Mouse (Mus musculus): ENCODE measurements around the gene Ear2.
"Not testable (repeated sequence)": the region's sequence is repeated elsewhere in the genome, so short reads cannot be mapped to it uniquely, and the experiment has no call there.

Gene Ear2

GRCm38 (mm10) chr14:44102354-44102753 is at the start of gene Ear2:
TSS of gene Ear2 (plus strand) at chr14:44102654.
- ATAC-seq (ENCODE audit: insufficient number of reproducible peaks, low FRiP score, low TSS enrichment): not testable (repeated sequence)

- not testable (repeated sequence) for ATAC-seq (ENCODE audit: insufficient number of reproducible peaks, low FRiP score, low TSS enrichment)
Observed at GRCm38 (mm10) chr14:44067879-44068278, 34.6 kb upstream of the Ear2 start.

GRCm38 (mm10) chr14:44070595-44070994 is 31.9 kb upstream of the Ear2 start:
- ATAC-seq (ENCODE audit: insufficient number of reproducible peaks, low FRiP score, low TSS enrichment): not testable (repeated sequence)

GRCm38 (mm10) chr14:44077785-44078341 is 24.6 kb upstream of the Ear2 start:
- not testable (repeated sequence) for ATAC-seq (ENCODE audit: insufficient number of reproducible peaks, low FRiP score, low TSS enrichment)

- not testable (repeated sequence) for ATAC-seq (ENCODE audit: insufficient number of reproducible peaks, low FRiP score, low TSS enrichment)
Observed at GRCm38 (mm10) chr14:44086588-44086987, 15.9 kb upstream of the Ear2 start.

- not testable (repeated sequence) for ATAC-seq (ENCODE audit: insufficient number of reproducible peaks, low FRiP score, low TSS enrichment)
Observed at GRCm38 (mm10) chr14:44087535-44087934, 14.9 kb upstream of the Ear2 start.

- ATAC-seq (ENCODE audit: insufficient number of reproducible peaks, low FRiP score, low TSS enrichment): not testable (repeated sequence)
Observed at GRCm38 (mm10) chr14:44091524-44091923, 10.9 kb upstream of the Ear2 start.

- not testable (repeated sequence) for ATAC-seq (ENCODE audit: insufficient number of reproducible peaks, low FRiP score, low TSS enrichment)
Observed at GRCm38 (mm10) chr14:44094445-44094844, 8.0 kb upstream of the Ear2 start.

GRCm38 (mm10) chr14:44100030-44100429 is 2.4 kb upstream of the Ear2 start:
- ATAC-seq (ENCODE audit: insufficient number of reproducible peaks, low FRiP score, low TSS enrichment): not testable (repeated sequence)

GRCm38 (mm10) chr14:44110981-44111380 is 8.5 kb downstream of the Ear2 start:
- ATAC-seq (ENCODE audit: insufficient number of reproducible peaks, low FRiP score, low TSS enrichment): no peak

- ATAC-seq (ENCODE audit: insufficient number of reproducible peaks, low FRiP score, low TSS enrichment): not testable (repeated sequence)
Observed at GRCm38 (mm10) chr14:44123551-44123950, 21.1 kb downstream of the Ear2 start, which contains the start of gene Gm3327. TSS of gene Gm3327 (plus strand) at chr14:44123851.

All from cerebellum, adult (tissue).